ENCODE assay signal across 20 mouse cellular contexts in the genomic region with DNA sequence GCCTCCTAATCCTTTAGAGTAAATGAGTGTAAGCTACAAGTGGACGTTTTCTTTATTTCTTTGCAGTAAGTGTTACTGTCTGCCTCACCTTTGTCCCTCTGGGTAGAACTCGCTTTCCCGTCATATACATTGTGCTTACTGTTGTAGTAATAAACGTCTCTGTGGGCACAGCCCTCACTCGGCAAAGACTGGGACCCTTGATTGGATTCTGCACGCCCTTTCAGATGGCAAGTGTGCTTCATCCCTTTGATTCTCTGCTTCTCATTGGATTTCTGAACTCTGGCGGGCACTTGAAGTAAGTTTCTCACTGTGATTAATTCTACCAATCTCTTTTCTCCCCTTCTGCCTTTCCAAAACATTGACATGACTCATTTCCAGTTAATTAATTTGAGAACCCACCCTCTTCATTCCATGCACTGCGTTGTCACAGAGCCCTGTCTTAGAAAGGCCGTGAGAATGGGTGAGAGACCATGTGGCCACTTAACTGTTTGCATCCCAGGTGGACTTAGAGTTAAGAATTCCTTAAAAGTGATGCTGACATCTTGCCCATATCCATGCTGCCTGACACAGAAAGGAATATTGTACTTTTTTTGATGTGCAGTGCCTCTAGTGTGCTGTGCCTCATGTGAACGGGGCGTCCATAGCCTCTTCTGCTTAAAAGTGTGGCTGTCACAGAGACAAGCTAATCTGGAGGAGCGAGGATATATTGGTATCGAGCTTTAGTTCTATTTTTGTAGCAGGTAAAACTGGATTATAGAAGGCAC. TPM values are rescaled to one million over a fixed set of nuclear protein-coding genes. Genes with fewer than 3 reads are reported as not detected.
DNase-seq lines count a peak whose midpoint lies in the region; ATAC-seq lines count a peak whose summit lies in the region.
"Had no signal": no experiment of that assay in that cellular context is flagged by ENCODE, and none has a peak within 500 bp of the region (broad histone marks: within the 10 kb centered on the region; RNA-seq: fewer than 3 reads in every experiment).

No protein-coding gene starts in this region.

- H3K4me1 ChIP-seq in forebrain, embryonic 13.5 days = peaks cover 90% of the 10 kb centered on the region
- H3K4me1 ChIP-seq in hindbrain, embryonic 15.5 days (replicated peaks) = peaks cover 75% of the 10 kb centered on the region
- peaks cover 55% of the 10 kb centered on the region for H3K4me1 ChIP-seq in midbrain, embryonic 16.5 days (ENCODE audit: control insufficient read depth, insufficient read depth, low read length)

- peak overlapping the region; percentile 86 for H3K27ac ChIP-seq in forebrain, embryonic 13.5 days
- H3K27ac ChIP-seq in hindbrain, embryonic 15.5 days (replicated peaks) = peak overlapping the region; percentile 75
- peak overlapping the region; percentile 66 for H3K27ac ChIP-seq in midbrain, embryonic 16.5 days (ENCODE audit: low read length)
- H3K27ac ChIP-seq: heart, embryonic 13.5 days; liver, embryonic 14.5 days; stomach, embryonic 15.5 days had no signal

- WGBS in forebrain, embryonic 13.5 days = 11% methylated on average over 13 of the region's 13 CpGs
- whole genome bisulfite sequencing in hindbrain, embryonic 15.5 days = 28% methylated on average over 13 of the region's 13 CpGs
- WGBS in midbrain, embryonic 16.5 days = 20% methylated on average over 13 of the region's 13 CpGs

- DNase-seq in embryo, embryonic 11 days = peak; percentile 56
- no peak for DNase-seq in left cerebral cortex, postnatal 36 days (ENCODE audit: low spot score in 2 of 2)
- DNase-seq in kidney, adult 9 months = no peak
- DNase-seq in spleen, postnatal 10 days (ENCODE audit: low spot score in 2 of 2) = no peak
- DNase-seq: cerebellum, adult 2 months; gastrocnemius, postnatal 25 days; kidney, adult 8-10 months; lung, postnatal 14 days; thymus, postnatal 25 days had no signal

- no peak for ATAC-seq in forebrain, embryonic 13.5 days
- no peak for ATAC-seq in hindbrain, embryonic 15.5 days (ENCODE audit: low FRiP score, low read depth)
- ATAC-seq in midbrain, embryonic 16.5 days = no peak

- H3K9ac ChIP-seq in forebrain, embryonic 13.5 days = no peak overlapping the region
- no peak overlapping the region for H3K9ac ChIP-seq in hindbrain, embryonic 15.5 days
- H3K9ac ChIP-seq in midbrain, embryonic 16.5 days (ENCODE audit: low read depth, low read length) = no peak overlapping the region
- H3K9ac ChIP-seq: heart, embryonic 13.5 days; liver, embryonic 14.5 days; stomach, embryonic 15.5 days had no signal

- H3K4me3 ChIP-seq in forebrain, embryonic 13.5 days = no peak overlapping the region
- H3K4me3 ChIP-seq in hindbrain, embryonic 15.5 days = no peak overlapping the region
- H3K4me3 ChIP-seq in midbrain, embryonic 16.5 days (ENCODE audit: low read depth, low read length) = no peak overlapping the region
- H3K4me3 ChIP-seq: heart, embryonic 13.5 days; stomach, embryonic 15.5 days had no signal

- no peak overlapping the region for H3K4me2 ChIP-seq in forebrain, embryonic 13.5 days
- no peak overlapping the region for H3K4me2 ChIP-seq in hindbrain, embryonic 15.5 days
- H3K4me2 ChIP-seq in midbrain, embryonic 16.5 days (ENCODE audit: low read length) = no peak overlapping the region
- H3K4me2 ChIP-seq: heart, embryonic 13.5 days; stomach, embryonic 15.5 days had no signal

- H3K27me3 ChIP-seq in forebrain, embryonic 13.5 days = peaks cover 13% of the 10 kb centered on the region
- no peaks in the 10 kb centered on the region for H3K27me3 ChIP-seq in hindbrain, embryonic 15.5 days
- H3K27me3 ChIP-seq in midbrain, embryonic 16.5 days (ENCODE audit: control insufficient read depth, insufficient read depth, low read depth, low read length) = no peaks in the 10 kb centered on the region
- H3K27me3 ChIP-seq: CH12.LX; stomach, embryonic 15.5 days had no signal

- H3K9me3 ChIP-seq in forebrain, embryonic 13.5 days (replicated peaks) = no peaks in the 10 kb centered on the region
- no peaks in the 10 kb centered on the region for H3K9me3 ChIP-seq in hindbrain, embryonic 15.5 days
- H3K9me3 ChIP-seq in midbrain, embryonic 16.5 days (replicated peaks; ENCODE audit: control insufficient read depth, low read length, poor library complexity, severe bottlenecking) = no peaks in the 10 kb centered on the region
- H3K9me3 ChIP-seq: heart, embryonic 13.5 days; stomach, embryonic 15.5 days had no signal

- H3K36me3 ChIP-seq in forebrain, embryonic 13.5 days (ENCODE audit: poor library complexity, severe bottlenecking) = peaks cover 30% of the 10 kb centered on the region
- peaks cover 16% of the 10 kb centered on the region; the same call in 1 of the 2 replicates for H3K36me3 ChIP-seq in hindbrain, embryonic 15.5 days
- H3K36me3 ChIP-seq in midbrain, embryonic 16.5 days (ENCODE audit: control insufficient read depth, insufficient read depth, low read length) = peaks cover 14% of the 10 kb centered on the region; the same call in 1 of the 2 replicates

- intact Hi-C loops in left cerebral cortex, postnatal 36 days (cut with DNase I) = no loop called here

RNA-seq across cellular contexts. Expression of a gene that starts 39.8 kb away (rescaled TPM):
- not detected in 2 replicates for polyA plus RNA-seq in forebrain, embryonic 13.5 days (2015; fragmentation: Nextera tagmentation; extraction: Ambion mirVana)
- polyA plus RNA-seq in hindbrain, embryonic 15.5 days (2015; fragmentation: Nextera tagmentation; extraction: Ambion mirVana) = not detected in 2 replicates
- polyA plus RNA-seq in midbrain, embryonic 16.5 days (2015; fragmentation: Nextera tagmentation; extraction: Ambion mirVana) = not detected in 2 replicates
- total RNA-seq in left cerebral cortex, postnatal 36 days (2021) = not detected
- total RNA-seq: CH12.LX; gastrocnemius, postnatal 25 days; hematopoietic stem cell, adult 5-6 weeks; layer of hippocampus, postnatal 14 days had no signal
- polyA plus RNA-seq: cerebellum, adult 2 months; heart, embryonic 13.5 days; limb, embryonic 11.5 days; liver, embryonic 14.5 days; small intestine, adult 2 months; stomach, embryonic 15.5 days had no signal
